Mouse (Mus musculus) lung, adult 18-20 months (tissue): ENCODE data around the gene Rsrc2.

Experiments used
- DNase-seq, 2 experiments: peaks; one replicate each; pipeline ENCODE4 v3.0.0; 2022; ENCODE audit warnings: mixed read lengths in 2 of 2

The Rsrc2 gene

DNA sequence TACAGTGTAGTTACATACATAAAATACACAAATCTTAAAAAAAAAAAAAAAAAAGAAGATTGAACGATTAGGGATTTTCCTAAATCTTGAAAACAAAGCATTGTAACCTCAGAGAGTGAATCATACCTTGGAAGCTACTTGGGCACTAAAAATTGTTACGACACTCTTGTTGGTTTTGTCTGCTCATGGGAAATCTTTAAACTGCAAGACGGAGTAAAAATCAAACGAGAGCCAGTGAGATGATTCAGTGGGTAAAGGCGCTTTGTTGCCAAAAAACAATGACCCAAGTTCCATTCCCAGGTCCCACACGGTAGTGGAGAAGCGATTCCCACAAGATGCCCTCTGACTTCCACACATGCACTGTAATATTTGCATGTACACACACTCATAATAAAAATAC, 53.0 kb downstream of the Rsrc2 start:
- no peak for DNase-seq

DNA sequence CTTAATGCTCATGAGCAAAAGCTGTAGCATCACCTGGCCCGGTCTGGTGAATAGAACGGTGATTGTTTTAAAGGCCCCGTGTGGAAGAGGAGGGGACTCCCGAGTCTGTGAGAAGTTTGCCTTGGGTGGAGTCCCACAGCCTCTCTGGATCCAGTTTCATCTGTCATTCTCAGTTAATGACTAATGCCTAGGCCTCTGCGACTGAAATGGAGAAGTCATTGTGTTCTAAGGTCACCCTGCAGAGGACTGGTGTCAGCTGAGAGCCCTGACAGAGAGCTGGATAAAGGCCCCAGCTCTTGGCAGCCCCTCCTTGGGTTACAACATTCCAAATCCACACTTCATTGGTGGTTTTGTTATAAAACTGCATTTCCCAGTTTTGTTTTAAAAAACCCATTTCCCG, 54.7 kb downstream of the Rsrc2 start:
- DNase-seq = peak; percentile 45 to 68

DNA sequence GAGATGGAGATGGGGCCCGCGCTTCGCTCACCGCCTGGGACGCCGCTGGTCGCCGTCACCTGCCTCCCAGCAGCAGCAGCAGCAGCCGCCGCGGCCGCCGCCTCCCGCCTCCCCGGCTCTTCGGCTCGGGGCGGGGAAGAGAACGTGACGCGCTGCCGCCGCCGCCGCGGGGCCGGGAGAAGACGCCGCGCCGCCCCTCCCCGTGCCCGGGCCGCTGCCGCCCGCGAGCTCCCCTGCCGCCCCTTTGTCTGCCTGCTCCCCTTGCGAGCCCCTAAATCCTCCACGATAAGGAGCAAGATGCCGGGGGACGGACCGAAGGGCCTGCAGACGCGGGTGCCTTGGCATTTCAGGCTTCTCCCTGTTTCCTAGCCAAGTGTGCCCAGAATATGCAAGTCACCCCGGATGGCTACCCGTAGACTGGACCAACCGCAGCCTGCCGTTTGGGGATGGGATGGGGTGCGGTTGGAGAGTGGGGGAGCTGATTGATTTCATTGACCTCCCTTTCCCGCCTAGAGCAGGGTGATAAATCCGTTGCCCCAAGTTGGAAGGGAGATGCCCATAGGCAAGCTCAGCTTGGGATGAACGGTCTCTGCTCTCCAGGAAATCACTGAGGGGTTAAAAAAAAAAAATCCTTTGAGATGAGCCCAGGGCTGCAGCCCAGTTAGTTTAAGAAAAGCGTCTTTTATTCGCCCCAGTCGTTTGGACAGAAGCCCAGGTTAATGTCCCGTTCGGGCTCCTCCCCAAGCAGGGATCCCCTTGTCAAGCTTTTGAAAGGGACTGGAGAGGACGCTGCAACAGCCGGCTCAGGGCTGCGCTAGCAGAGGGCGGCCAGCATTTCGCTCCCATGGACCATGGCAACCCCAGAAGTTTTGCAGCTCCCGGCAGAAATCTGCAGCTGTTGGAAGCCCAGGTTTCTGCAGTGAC, 64.7 kb downstream of the Rsrc2 start, which contains the start of gene Clip1:
Clip1 (minus strand) TSS at position 398 of the 924 bp plus-strand sequence.
- peak; percentile 72 for DNase-seq

DNA sequence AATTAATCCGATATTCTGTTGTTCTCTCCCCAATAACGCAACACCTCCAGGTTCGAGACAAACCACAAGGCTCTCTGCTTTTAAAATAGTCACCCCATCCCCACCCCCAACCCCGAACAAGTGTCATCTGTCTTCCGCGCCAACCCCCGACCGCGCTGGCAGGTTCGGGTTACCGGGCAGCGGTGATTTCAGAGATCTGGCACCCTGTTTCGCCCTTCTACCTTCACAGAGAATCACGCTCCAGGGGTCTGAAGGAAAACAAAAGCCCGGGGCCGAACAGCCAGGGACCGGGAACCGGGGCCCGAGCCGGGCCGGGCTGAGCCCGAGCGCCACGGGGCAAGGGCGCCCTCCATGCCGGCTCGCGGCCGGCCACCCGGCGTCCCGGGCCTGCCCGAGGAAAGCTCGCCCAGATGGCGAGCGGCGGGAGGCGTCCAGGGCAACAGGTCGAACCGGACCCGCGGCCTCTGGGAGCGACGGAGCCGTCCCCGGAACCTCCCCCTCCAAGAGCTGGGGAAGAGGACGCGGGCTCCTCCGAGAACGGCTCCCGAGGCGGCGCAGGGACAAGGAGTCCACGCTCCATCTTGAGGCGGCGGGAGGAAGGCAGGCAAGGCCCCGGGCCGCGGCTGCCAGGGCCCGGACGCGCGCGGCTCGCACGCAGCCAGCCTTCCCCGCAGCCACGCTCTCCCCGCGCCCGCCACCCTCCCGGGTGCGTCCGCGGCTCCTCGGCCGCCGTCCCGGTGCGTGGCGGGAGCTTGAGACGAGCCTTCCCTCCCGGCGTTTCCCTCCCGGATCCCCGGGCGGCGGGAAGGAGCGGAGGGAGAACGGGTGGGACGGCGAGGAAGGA, 65.6 kb downstream of the Rsrc2 start:
- DNase-seq = peak; percentile 62 to 63

DNA sequence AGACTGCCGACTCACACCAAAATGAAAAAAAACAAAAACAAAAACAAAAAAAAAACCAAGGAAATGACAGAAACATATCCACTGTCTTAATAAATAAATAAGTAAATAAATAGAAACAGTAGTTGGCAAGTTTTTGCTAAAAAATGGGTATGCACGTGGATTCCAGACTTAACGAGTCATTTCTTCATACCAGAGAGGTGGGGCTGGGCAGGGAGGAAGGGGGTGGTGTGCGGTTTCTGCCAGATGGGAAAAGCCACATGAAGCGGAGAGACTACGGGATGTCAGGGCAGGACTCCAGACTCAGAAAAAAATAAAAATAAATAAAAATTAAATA, 66.2 kb downstream of the Rsrc2 start:
- peak; percentile 54 to 60 for DNase-seq

DNA sequence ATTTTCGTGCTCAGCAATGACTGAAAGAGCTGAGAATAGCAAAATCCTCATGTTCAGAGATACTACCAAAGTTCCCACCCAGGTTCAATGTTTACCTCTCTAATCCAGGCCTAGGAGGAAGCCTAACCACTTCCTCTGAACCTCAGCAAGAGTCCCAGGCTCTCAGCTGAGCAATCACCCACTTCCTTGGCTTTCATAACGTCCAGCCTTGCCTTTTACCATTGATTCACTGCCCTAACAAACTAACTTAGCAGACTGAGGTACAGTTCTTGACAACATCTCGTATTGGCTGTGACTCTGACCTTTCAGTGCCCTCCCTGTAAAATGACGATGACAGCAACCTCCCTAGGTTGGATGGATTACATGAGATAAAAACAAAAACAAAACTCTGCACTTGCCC, 66.8 kb downstream of the Rsrc2 start:
- DNase-seq = peak in 1 of 2 experiments; percentile 33

DNA sequence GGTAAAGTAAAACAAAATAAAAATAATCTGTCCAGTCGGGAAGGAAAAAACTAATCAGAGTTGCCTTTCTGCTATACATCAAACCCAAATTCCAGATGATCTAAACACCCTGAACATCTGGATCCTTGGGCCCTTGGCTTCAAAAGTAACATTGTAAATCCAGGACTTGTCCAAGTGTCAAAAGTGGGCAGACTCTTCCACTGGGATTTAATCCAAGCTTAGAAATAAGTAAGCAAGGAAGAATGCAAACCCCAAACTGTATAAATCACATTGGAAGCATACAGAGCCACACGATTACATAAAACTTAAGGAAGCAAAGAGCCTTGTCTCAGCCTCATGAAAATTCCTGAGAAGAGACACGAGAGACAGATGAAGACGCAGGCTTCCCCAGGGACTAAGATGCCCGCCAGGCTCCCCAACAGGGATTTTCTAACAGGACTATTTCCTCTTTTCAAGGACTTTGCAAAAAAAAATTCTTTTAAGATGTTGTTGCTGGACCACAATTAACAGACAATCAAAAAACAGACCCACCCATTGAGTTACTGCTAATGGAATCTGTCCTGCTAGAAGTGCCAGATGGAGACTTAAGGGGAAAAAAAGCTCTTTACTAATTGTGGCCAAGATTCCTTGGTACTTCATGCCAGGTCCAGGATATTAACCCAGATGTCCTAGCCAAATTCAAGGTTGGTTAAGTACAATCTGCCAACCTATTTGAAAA, 69.5 kb downstream of the Rsrc2 start:
- no peak for DNase-seq

DNA sequence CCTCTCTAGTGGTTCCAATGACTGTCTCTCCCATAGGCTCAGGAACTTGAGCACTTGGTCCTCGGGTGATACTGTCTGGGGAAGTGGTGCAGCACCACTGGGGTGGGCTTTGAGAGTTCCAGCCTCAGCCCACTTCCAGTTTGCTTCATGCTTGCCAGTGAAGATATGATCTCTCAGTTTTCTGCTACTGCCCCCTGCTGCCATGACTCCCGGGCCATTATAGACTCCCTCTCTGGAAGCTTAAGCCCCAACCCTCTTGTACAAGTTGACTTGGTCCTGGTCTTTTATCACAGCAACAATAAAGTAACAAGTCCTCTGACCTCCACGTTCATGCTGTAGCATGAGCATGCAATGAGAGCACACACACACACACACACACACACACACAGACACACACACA, 70.1 kb downstream of the Rsrc2 start:
- DNase-seq = no peak
